ENCODE assay signal across 26 mouse cellular contexts in genomic region chr14:115049831-115050230, GRCm38 (mm10). TPM values are rescaled to one million over a fixed set of nuclear protein-coding genes. Genes with fewer than 3 reads are reported as not detected.
"Had no signal": no experiment of that assay in that cellular context is flagged by ENCODE, and none has a peak within 500 bp of the region (broad histone marks: within the 10 kb centered on the region; RNA-seq: fewer than 3 reads in every experiment).

No protein-coding gene starts in this region.

- H3K4me1 ChIP-seq: embryonic facial prominence, embryonic 12.5 days; embryonic facial prominence, embryonic 15.5 days had no signal

- H3K27ac ChIP-seq: embryonic facial prominence, embryonic 10.5 days; embryonic facial prominence, embryonic 12.5 days; embryonic facial prominence, embryonic 13.5 days; embryonic facial prominence, embryonic 15.5 days; forebrain, embryonic 10.5 days; forebrain, embryonic 12.5 days; forebrain, embryonic 13.5 days; forebrain, embryonic 15.5 days; gastrocnemius, adult 2 months; heart, adult 2 months had no signal

- H3K4me3 ChIP-seq: embryonic facial prominence, embryonic 10.5 days; embryonic facial prominence, embryonic 12.5 days; embryonic facial prominence, embryonic 13.5 days; embryonic facial prominence, embryonic 15.5 days; erythroblast, embryonic 14.5 days; forebrain, embryonic 10.5 days; forebrain, embryonic 12.5 days; forebrain, embryonic 13.5 days; forebrain, embryonic 15.5 days; gastrocnemius, adult 2 months; heart, adult 2 months had no signal

- DNase-seq: cerebellum, adult 8-10 months; cerebellum, adult 9-10 months; cerebellum, adult 9-11 months; cerebellum, postnatal 10 days; cerebellum, postnatal 14 days; cerebellum, postnatal 25 days; cerebellum, postnatal 36 days; forebrain, postnatal 0 days; gastrocnemius, adult 2 months; gastrocnemius, postnatal 10 days; gastrocnemius, postnatal 14 days; gastrocnemius, postnatal 25 days; gastrocnemius, postnatal 36 days; heart, adult 11 months; heart, adult 18-20 months; heart, adult 2 months had no signal

- H3K9me3 ChIP-seq: embryonic facial prominence, embryonic 10.5 days; embryonic facial prominence, embryonic 12.5 days; embryonic facial prominence, embryonic 13.5 days; embryonic facial prominence, embryonic 15.5 days; forebrain, embryonic 10.5 days; forebrain, embryonic 12.5 days; forebrain, embryonic 13.5 days; forebrain, embryonic 15.5 days had no signal

- H3K4me2 ChIP-seq: embryonic facial prominence, embryonic 12.5 days; embryonic facial prominence, embryonic 13.5 days; embryonic facial prominence, embryonic 15.5 days; forebrain, embryonic 12.5 days; forebrain, embryonic 13.5 days; forebrain, embryonic 15.5 days had no signal

- ATAC-seq: forebrain, embryonic 14.5 days; forebrain, embryonic 15.5 days; forebrain, postnatal 0 days had no signal

- H3K9ac ChIP-seq: embryonic facial prominence, embryonic 12.5 days; embryonic facial prominence, embryonic 13.5 days; embryonic facial prominence, embryonic 15.5 days; forebrain, embryonic 13.5 days; forebrain, embryonic 15.5 days; forebrain, postnatal 0 days had no signal

- H3K27me3 ChIP-seq: embryonic facial prominence, embryonic 12.5 days; embryonic facial prominence, embryonic 13.5 days; embryonic facial prominence, embryonic 15.5 days; forebrain, embryonic 12.5 days; forebrain, embryonic 13.5 days; forebrain, embryonic 15.5 days had no signal

RNA-seq across cellular contexts. Expression of gene Gpc5, which starts 42.2 kb away (rescaled TPM):
- polyA plus RNA-seq: erythroblast, embryonic 14.5 days; heart, adult 2 months had no signal
